Mouse (Mus musculus) limb, embryonic 15.5 days (tissue): ENCODE data around the gene Spint4. TPM values are rescaled to one million over a fixed set of nuclear protein-coding genes. Genes with fewer than 3 reads are reported as not detected.
A peak's percentile ranks its signal among the peaks of the same experiment; 100 is the strongest.

ENCODE experiments used
- ATAC-seq: fragments of 200-750 bp; cut with Nextera tagmentation; 2 replicates; pipeline ENCODE4 v1.8.0; 2017; ENCODE audit warnings: low read depth, moderate TSS enrichment; ENCODE audit not compliant: insufficient number of reproducible peaks, low FRiP score, low TSS enrichment
- H3K27ac ChIP-seq: fragments of 300-500 bp; sonication (generic); 2 replicates; pipeline ENCODE4 v1.5.1; 2015; ENCODE audit warnings: moderate library complexity, mild to moderate bottlenecking, inconsistent platforms
- H3K27me3 ChIP-seq: fragments of 300-500 bp; sonication (generic); 2 replicates; pipeline ENCODE4 v1.6.1; 2015; ENCODE audit warnings: inconsistent platforms
- H3K36me3 ChIP-seq: fragments of 300-500 bp; sonication (generic); 2 replicates; pipeline ENCODE4 v1.6.1; 2015; ENCODE audit warnings: inconsistent platforms
- H3K4me1 ChIP-seq: fragments of 300-500 bp; sonication (generic); 2 replicates; pipeline ENCODE4 v1.6.1; 2015; ENCODE audit warnings: inconsistent platforms
- H3K4me2 ChIP-seq: fragments of 300-500 bp; sonication (generic); 2 replicates; pipeline ENCODE4 v1.6.1; 2015; ENCODE audit warnings: mild to moderate bottlenecking, inconsistent platforms
- H3K4me3 ChIP-seq: fragments of 300-500 bp; sonication (generic); 2 replicates; pipeline ENCODE4 v1.5.1; 2015; ENCODE audit warnings: mild to moderate bottlenecking, inconsistent platforms
- H3K9ac ChIP-seq: fragments of 300-500 bp; sonication (generic); 2 replicates; pipeline ENCODE4 v1.6.1; 2015; ENCODE audit warnings: inconsistent platforms
- H3K9me3 ChIP-seq: fragments of 300-500 bp; sonication (generic); 2 replicates; pipeline ENCODE4 v1.6.1; 2016; ENCODE audit warnings: inconsistent platforms
- WGBS: fragments of 180-500 bp; shearing (Covaris S2); methylation state at CpG from one replicate; pipeline ENCODE4 v1.1.7; 2015; 5-methylcytosine and 5-hydroxymethylcytosine counted together
- polyA plus RNA-seq: library from polyadenylated mRNA; unstranded; fragments of >200 nt; fragmentation: Nextera tagmentation; extraction: Ambion mirVana; gene quantifications from 2 replicates; pipeline ENCODE4 v1.2.1, GENCODE M21; 2015

The Spint4 gene
- polyA plus RNA-seq, 1 experiment from 2014 or later, result not detected

DNA sequence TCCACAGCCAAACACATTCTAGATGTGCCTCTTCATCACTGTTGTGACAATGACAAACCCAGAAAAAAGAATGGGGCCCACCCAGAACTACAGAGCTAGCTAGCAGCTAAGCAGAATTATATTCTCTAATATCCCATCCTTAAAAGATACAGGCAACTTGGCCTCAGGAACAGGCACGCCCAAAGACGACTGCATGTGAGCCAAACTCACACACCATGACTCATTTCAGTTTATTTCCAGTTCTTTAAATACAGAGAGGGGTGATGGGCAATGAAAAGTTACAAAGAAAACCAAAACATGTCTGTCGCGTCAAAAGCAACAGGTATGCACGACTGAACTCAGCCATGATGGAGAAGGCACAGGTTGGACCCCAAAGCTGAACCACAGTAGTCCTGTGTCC is 37.1 kb downstream of the Spint4 start:
- no peaks in the 10 kb centered on the region; the same call in 1 of the 2 replicates for H3K4me1 ChIP-seq
- no peaks in the 10 kb centered on the region for H3K36me3 ChIP-seq
- H3K9ac ChIP-seq, result no peak overlapping the region
- no peak overlapping the region for H3K4me2 ChIP-seq
- 0 out of 2 replicates have a peak overlapping the region, but pooled peaks have one; percentile 7 for H3K27ac ChIP-seq
- H3K9me3 ChIP-seq, result no peaks in the 10 kb centered on the region
- no peak for ATAC-seq
- no peaks in the 10 kb centered on the region for H3K27me3 ChIP-seq
- H3K4me3 ChIP-seq, result no peak overlapping the region
- WGBS, result 79% methylated on average over 5 of the region's 5 CpGs

DNA sequence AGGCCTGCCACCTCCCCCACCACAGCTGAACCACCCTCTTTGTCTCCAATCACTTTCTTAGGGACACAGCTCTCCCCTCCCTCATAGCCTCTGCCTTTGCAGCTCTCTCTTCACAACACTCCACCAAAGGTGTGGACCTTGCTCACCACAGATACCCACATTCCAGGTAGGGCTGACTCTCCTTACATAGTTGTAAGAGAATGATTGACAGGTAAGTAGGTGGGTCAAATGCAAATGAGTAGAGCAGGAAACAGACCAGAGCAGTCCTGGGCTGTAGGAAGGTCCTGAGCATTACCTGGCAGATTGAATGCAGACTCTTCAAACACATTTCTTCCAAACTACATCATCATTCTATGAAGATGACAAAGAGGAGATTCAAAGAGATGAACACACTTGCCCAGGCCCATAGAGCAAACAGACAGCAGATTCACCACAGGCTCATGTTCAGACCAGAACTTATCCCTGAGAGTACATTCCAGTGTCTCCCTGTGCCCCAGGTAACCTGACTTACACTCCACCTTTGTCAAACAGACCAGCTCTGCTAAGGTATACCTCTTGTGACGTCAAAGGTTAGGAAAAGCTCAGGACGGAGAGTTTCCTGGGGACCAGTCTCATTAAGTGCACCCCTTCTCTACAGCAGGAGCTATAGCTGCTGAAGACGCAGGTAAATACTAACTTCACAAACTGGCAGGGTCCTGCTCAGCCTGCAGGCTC is 39.2 kb downstream of the Spint4 start:
- 57% methylated on average over 3 of the region's 3 CpGs for WGBS
- no peak overlapping the region for H3K4me3 ChIP-seq
- ATAC-seq, result no peak
- H3K36me3 ChIP-seq, result no peaks in the 10 kb centered on the region
- H3K27me3 ChIP-seq, result no peaks in the 10 kb centered on the region
- H3K9me3 ChIP-seq, result no peaks in the 10 kb centered on the region
- H3K4me2 ChIP-seq, result no peak overlapping the region
- H3K4me1 ChIP-seq, result no peaks in the 10 kb centered on the region; the same call in 1 of the 2 replicates
- H3K9ac ChIP-seq, result no peak overlapping the region
- H3K27ac ChIP-seq, result no peak overlapping the region

DNA sequence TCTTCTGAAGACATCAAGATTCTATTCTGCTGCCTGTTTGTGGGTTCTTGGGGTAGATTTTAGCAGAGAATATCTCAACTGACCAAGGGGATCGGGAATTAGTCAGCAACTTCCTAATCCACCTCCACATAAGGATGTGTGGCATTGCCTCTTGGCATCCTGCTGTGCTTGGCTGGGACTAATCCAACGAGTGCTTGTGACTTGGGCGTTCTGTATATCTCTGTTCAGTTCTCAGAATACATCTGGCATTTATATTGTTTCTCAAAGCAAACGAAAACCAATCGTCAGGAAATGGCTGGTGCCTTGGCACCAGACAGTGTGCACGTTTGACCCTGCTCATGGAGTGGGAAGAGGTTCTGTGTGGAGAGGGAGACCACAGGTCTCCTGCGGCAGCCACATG is 41.6 kb downstream of the Spint4 start:
- no peak overlapping the region for H3K9ac ChIP-seq
- H3K36me3 ChIP-seq, result no peaks in the 10 kb centered on the region
- H3K9me3 ChIP-seq, result no peaks in the 10 kb centered on the region
- H3K27me3 ChIP-seq, result no peaks in the 10 kb centered on the region
- H3K4me3 ChIP-seq, result no peak overlapping the region
- no peak overlapping the region for H3K27ac ChIP-seq
- 38% methylated on average over 7 of the region's 7 CpGs for WGBS
- no peak overlapping the region for H3K4me2 ChIP-seq
- H3K4me1 ChIP-seq, result peaks cover 4% of the 10 kb centered on the region; the same call in 1 of the 2 replicates
- ATAC-seq, result no peak

DNA sequence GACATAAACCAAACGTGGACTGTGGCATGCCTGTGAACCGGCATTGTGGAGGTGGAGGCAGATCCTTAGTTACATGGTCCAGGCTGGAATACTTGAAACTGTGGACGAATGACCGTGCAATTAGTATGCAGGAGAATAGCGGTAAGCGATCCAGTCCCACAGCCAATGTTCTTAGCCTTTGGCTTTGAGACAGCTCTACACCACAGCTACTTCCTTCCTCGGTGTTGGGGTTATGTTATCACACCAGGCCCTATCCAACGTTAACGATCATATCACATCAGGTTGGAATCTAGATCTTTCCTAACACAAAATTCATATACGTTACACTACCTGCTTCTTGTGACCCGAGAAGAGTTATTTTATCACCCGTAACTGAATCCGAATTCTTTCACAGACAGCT is 46.7 kb downstream of the Spint4 start:
- WGBS, result 68% methylated on average over 13 of the region's 13 CpGs
- H3K4me3 ChIP-seq, result peak overlapping the region; percentile 96
- peaks cover 22% of the 10 kb centered on the region for H3K4me1 ChIP-seq
- H3K27me3 ChIP-seq, result no peaks in the 10 kb centered on the region
- ATAC-seq, result no peak
- H3K9ac ChIP-seq, result peak overlapping the region; percentile 95; the same call in 1 of the 2 replicates
- H3K36me3 ChIP-seq, result peaks cover 23% of the 10 kb centered on the region
- peak overlapping the region; percentile 69 for H3K4me2 ChIP-seq
- H3K9me3 ChIP-seq, result no peaks in the 10 kb centered on the region
- H3K27ac ChIP-seq, result no peak overlapping the region

DNA sequence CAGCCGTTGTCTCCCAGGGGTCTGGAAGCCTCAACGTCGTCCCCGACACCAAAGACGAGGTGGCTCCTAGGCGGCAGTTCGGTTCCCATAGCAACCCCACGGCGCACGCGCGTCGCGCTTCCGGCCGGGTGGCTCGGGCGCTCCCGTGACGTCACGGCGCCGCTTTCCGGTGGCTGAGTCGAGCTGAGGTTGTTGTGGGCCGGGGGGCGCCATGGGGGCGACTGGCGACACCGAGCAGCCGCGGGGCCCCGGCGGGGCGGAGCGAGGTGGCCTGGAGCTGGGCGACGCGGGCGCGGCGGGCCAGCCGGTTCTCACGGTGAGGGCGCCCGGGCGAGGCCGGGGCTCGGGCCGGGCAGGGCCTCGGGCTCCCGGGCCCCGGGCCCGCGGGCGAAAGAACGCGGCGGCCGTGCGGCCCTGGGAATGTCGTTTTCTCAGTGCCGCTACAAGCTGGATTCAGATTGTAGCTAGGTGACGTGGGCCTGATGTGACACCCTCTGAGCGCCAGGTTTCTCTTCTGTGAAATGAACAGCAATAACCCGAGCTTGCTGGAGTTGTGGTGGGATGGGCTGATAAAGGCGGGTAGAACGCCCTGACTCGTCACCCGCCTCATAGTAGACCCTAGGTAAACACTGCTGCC is 47.7 kb downstream of the Spint4 start, which contains the start of the genes Wfdc3 and Dnttip1:
Gene Wfdc3, minus strand, starts transcription at position 89 of the 637 bp plus-strand sequence.
Gene Dnttip1, plus strand, starts transcription at position 141 of the 637 bp plus-strand sequence.
- Histone ChIP-seq H3K9ac (peak within 1 kb of the TSS; percentile 95), H3K4me2 (peak within 1 kb of the TSS; percentile 77), H3K4me3 (peak within 1 kb of the TSS; percentile 96), H3K4me1 (peaks cover 22% of the 10 kb centered on the region), H3K27ac (peak within 1 kb of the TSS; percentile 65), H3K27me3 (no peaks in the 10 kb centered on the region), H3K9me3 (no peaks in the 10 kb centered on the region), H3K36me3 (peaks cover 32% of the 10 kb centered on the region)
- peak; percentile 79 for ATAC-seq
- WGBS, result under 1% methylated on average over 49 of the region's 70 CpGs

DNA sequence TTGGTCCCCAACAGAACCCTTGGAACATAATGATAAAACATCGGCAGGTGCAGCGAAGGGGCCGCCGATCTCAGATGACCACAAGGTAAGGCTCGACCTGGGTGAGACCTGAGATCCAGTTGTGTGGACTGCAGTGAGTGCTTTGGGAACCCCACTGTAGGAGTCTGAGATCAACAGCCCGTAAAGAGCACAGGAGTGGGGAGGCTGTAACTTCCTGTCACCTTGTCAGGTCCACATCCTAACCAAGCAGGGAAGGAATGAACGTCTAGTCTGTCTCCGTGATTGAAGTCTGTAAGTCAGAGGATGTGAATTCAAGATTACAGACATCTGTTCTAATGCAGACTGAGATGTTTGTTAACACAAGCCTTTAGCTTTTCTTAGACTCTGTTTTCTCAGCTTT is 48.4 kb downstream of the Spint4 start:
- no peak for ATAC-seq
- Histone ChIP-seq H3K9me3 (no peaks in the 10 kb centered on the region), H3K4me1 (peaks cover 22% of the 10 kb centered on the region), H3K4me2 (peak overlapping the region; percentile 77), H3K36me3 (peaks cover 35% of the 10 kb centered on the region), H3K4me3 (peak overlapping the region; percentile 96), H3K9ac (peak overlapping the region; percentile 95), H3K27ac (peak overlapping the region; percentile 65; the same call in 1 of the 2 replicates), H3K27me3 (no peaks in the 10 kb centered on the region)
- 45% methylated on average over 8 of the region's 8 CpGs for WGBS

DNA sequence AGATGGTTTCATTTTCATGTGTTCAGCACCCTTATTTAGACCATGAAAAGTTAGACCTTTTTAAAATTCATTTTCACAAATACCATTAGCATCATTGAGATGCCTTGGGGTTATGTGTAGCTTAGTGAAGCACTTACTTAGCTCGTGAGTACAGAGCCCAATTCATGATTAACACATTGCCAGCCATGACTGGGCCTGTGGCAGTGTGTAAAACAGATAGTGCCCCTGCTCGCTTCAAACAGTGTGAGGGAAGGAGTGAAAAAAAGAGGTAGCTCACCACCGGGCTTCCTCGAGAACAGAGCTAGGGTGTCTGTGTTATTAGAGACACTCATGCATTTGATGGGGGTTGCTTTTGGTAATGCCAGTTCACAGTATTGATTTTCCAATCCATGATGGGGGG is 49.9 kb downstream of the Spint4 start:
- ATAC-seq, result no peak
- no peak overlapping the region for H3K27ac ChIP-seq
- no peak overlapping the region for H3K4me3 ChIP-seq
- H3K27me3 ChIP-seq, result no peaks in the 10 kb centered on the region
- H3K9me3 ChIP-seq, result no peaks in the 10 kb centered on the region
- WGBS, result 75% methylated on average over 4 of the region's 4 CpGs
- no peak overlapping the region for H3K9ac ChIP-seq
- H3K4me2 ChIP-seq, result no peak overlapping the region
- peaks cover 45% of the 10 kb centered on the region for H3K36me3 ChIP-seq
- peaks cover 22% of the 10 kb centered on the region for H3K4me1 ChIP-seq

DNA sequence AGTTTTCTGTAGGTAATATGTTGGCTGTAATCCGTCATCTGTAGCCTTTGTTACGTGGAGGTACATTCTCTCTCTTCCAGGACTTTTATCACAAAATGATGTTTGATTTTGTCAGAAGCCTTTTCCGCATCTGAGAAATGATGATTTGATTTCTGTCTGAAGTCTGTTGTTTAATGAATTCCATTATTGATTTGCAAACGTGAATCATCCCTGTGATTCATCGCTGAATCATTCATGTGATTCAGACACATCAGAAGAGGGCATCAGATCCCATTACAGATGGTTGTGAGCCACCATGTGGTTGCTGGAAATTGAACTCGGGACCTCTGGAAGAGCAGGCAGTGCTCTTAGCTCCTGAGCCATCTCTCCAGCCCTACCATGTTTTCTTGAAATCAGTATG is 50.7 kb downstream of the Spint4 start:
- Histone ChIP-seq H3K36me3 (peaks cover 52% of the 10 kb centered on the region), H3K4me1 (peaks cover 17% of the 10 kb centered on the region), H3K4me2 (no peak overlapping the region), H3K27me3 (no peaks in the 10 kb centered on the region), H3K4me3 (no peak overlapping the region), H3K9me3 (no peaks in the 10 kb centered on the region), H3K27ac (no peak overlapping the region), H3K9ac (no peak overlapping the region)
- no peak for ATAC-seq
- WGBS, result 87% methylated on average over 6 of the region's 6 CpGs

Other genes starting within 250 kb of the Spint4 start
- 54.5 and 61.2 TPM in 2 replicates for gene Sys1, start 241.5 kb upstream of the Spint4 start, polyA plus RNA-seq
- 11.0 and 12.2 TPM in 2 replicates for gene Gm20458, start 237.5 kb upstream of the Spint4 start, polyA plus RNA-seq
- not detected in 2 replicates for gene Trp53tg5, start 224.8 kb upstream of the Spint4 start, polyA plus RNA-seq
- gene Dbndd2, start 212.4 kb upstream of the Spint4 start, polyA plus RNA-seq, result 6.3 and 6.9 TPM in 2 replicates
- 65.0 and 67.5 TPM in 2 replicates for gene Pigt, start 201.0 kb upstream of the Spint4 start, polyA plus RNA-seq
- 18.3 and 31.2 TPM in 2 replicates for gene Wfdc2, start 136.1 kb upstream of the Spint4 start, polyA plus RNA-seq
- not detected in 2 replicates for gene Spint3, start 125.0 kb upstream of the Spint4 start, polyA plus RNA-seq
- 0.19 TPM in 1 of 2 replicates, not detected in the other for gene Wfdc6a, start 113.1 kb upstream of the Spint4 start, polyA plus RNA-seq
- not detected in 2 replicates for gene Eppin, start 104.9 kb upstream of the Spint4 start, polyA plus RNA-seq
- not detected in 2 replicates for gene Wfdc6b, start 85.0 kb upstream of the Spint4 start, polyA plus RNA-seq
- not detected in 2 replicates for gene Wfdc8, start 84.9 kb upstream of the Spint4 start, polyA plus RNA-seq
- gene Wfdc16, start 59.7 kb upstream of the Spint4 start, polyA plus RNA-seq, result not detected in 2 replicates
- gene Wfdc10, start 42.5 kb upstream of the Spint4 start, polyA plus RNA-seq, result not detected in 2 replicates
- not detected in 2 replicates for gene Wfdc9, start 41.9 kb upstream of the Spint4 start, polyA plus RNA-seq
- gene Wfdc11, start 24.4 kb upstream of the Spint4 start, polyA plus RNA-seq, result not detected in 2 replicates
- 0.18 TPM in 1 of 2 replicates, not detected in the other for gene Wfdc13, start 13.4 kb upstream of the Spint4 start, polyA plus RNA-seq
- gene Spint5, start 16.8 kb downstream of the Spint4 start, polyA plus RNA-seq, result not detected in 2 replicates
- 0.41 and 0.50 TPM in 2 replicates for gene Wfdc3, start 47.4 kb downstream of the Spint4 start, polyA plus RNA-seq
- 61.0 and 63.9 TPM in 2 replicates for gene Dnttip1, start 47.5 kb downstream of the Spint4 start, polyA plus RNA-seq
- 293 and 311 TPM in 2 replicates for gene Ube2c, start 71.4 kb downstream of the Spint4 start, polyA plus RNA-seq
- gene Tnnc2, start 81.5 kb downstream of the Spint4 start, polyA plus RNA-seq, result 350 and 1,119 TPM in 2 replicates
- 33.8 and 40.5 TPM in 2 replicates for gene Snx21, start 87.3 kb downstream of the Spint4 start, polyA plus RNA-seq
- 16.8 and 20.7 TPM in 2 replicates for gene Acot8, start 106.4 kb downstream of the Spint4 start, polyA plus RNA-seq
- 7.5 and 7.9 TPM in 2 replicates for gene Zswim3, start 106.6 kb downstream of the Spint4 start, polyA plus RNA-seq
- gene Zswim1, start 124.2 kb downstream of the Spint4 start, polyA plus RNA-seq, result 19.4 and 20.1 TPM in 2 replicates
- gene Spata25, start 130.0 kb downstream of the Spint4 start, polyA plus RNA-seq, result not detected in 2 replicates
- gene Ctsa, start 134.4 kb downstream of the Spint4 start, polyA plus RNA-seq, result 178 and 187 TPM in 2 replicates
- gene Neurl2, start 135.0 kb downstream of the Spint4 start, polyA plus RNA-seq, result 5.8 and 9.3 TPM in 2 replicates
- 57.1 and 61.8 TPM in 2 replicates for gene Pltp, start 159.2 kb downstream of the Spint4 start, polyA plus RNA-seq
- gene Pcif1, start 180.8 kb downstream of the Spint4 start, polyA plus RNA-seq, result 62.9 and 67.5 TPM in 2 replicates
- 13.2 and 13.9 TPM in 2 replicates for gene Zfp335, start 213.3 kb downstream of the Spint4 start, polyA plus RNA-seq
- 22.2 and 52.4 TPM in 2 replicates for gene Mmp9, start 242.3 kb downstream of the Spint4 start, polyA plus RNA-seq